Mouse (Mus musculus) B cell, adult 67 days (primary cell): ENCODE measurements around the gene Olfr573-ps1. TPM values are rescaled to one million over a fixed set of nuclear protein-coding genes. Genes with fewer than 3 reads are reported as not detected.

Source experiments
- total RNA-seq, 2 experiments: library from RNA; stranded (reverse); gene quantifications; 4 replicates each; pipeline ENCODE4 v1.2.4; 2023

Gene Olfr573-ps1
- total RNA-seq, result not detected

DNA sequence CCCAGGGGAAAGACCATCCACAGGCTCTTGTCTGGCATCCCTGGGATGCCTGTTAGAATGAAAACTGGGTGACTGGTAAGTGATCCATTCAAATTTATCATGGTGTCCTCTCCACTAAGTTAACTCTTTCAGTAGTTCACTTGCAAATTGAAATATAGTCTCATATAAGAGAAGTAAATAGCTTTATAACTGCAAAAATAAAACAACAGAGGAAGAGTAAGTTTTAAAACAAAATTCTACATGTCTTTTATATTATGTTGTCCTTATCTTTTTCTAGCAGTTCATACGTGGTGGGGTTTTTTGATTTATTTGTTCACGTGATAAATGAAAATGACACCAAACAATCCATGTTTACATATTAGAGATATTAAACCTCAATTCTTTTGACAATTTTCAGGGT, at the start of gene Olfr573-ps1:
TSS of gene Olfr573-ps1 (minus strand) at position 101 of the 400 bp plus-strand sequence.

DNA sequence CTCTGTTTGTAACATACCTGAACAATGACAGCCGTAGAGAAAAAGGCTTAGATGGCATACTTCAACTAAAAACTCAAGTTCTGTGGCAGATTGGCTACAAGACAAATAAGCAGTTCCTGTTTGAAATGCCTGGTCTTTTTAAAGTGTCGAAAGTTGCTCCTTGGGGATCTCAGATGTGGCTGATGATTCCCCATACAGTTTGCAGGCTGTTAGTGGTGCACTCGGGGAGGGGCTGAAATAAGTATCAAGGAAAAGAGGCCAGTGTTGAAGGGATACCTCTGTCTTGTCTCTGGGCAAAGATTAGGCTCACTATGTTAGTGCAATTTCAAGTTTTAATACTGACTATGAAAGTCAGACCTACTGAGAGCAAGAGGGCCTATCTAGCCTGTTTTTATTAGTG, 46.8 kb upstream of the Olfr573-ps1 start, which contains the start of gene Olfr578:
TSS of gene Olfr578 (minus strand) at position 101 of the 400 bp plus-strand sequence.

DNA sequence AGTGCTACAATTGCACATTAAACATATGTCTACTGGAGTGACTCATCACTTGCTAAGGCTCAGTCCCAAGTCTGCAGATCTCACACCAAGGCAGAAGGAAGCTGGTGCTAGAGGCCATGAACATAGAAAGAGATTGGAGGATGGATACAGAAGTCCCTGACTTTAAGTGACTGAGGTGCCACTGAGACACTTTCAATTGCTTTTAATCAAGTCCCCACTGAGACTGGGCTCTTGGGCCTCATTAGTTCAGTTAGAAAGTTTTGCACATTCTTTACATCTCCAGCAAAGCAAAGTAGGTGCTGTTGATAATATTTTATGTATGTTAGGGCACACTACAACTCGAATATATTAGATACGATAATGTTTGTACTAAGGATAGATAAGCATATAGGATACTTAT, 33.5 kb upstream of the Olfr573-ps1 start, which contains the start of gene Olfr577:
TSS of gene Olfr577 (minus strand) at position 101 of the 400 bp plus-strand sequence.

DNA sequence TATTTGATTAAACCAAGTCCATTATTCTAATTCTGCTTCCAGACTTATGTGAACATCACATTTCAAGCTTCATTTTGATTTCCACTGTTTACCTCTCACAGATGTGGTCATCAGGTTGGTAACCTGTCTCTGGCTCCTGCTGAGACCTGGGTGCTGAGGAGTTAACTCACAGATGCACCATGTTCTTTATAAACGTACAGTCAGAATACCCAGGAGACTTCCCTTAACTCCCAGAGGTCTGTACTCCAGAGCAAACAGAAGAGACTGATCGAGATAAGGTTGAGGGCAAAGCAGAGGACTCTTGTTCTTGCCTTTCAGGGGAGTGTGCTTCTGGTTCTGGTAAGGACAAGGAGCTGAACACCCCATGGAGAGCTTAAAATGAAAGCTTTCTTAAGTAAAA, 20.0 kb upstream of the Olfr573-ps1 start, which contains the start of gene Olfr576:
TSS of gene Olfr576 (plus strand) at position 301 of the 400 bp plus-strand sequence.

DNA sequence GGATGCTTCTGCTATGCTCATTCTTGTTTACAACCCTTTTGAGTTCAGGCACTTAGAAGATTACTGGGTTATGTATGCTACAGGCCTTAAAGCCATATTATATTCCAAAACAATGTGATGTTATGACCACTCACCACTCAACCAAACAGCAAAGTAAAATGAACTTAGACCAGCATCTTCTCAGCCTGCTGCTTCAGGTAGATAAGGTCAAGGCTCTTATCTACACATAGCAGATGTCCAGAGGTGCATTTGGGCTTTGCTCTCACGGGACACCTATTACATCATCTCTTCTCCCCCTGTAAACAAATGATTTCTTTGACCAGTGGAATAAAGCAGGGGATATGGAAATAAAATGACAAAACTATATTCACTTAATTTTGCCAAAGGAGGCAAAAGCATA, 16.2 kb upstream of the Olfr573-ps1 start, which contains the start of gene Olfr575:
TSS of gene Olfr575 (minus strand) at position 183 of the 400 bp plus-strand sequence.

DNA sequence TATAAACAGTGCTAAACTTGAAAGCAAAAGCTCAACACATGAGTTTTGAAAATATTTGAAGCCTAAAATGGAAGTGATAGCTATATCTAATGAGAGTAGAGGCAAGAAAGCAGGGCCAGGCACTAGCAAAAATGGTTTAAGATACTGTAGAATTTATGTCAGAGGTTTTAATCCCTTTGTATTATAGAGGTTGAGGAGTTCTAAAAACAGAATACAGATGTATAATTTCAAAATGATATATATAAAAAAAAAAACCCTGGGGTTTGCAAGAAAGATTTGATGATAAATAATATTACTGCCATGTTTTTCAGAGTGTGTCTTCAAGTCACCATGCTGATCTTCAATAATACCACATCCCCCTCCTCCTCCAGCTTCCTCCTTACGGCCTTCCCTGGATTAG, 5.8 kb upstream of the Olfr573-ps1 start, which contains the start of gene Olfr574:
TSS of gene Olfr574 (plus strand) at position 301 of the 400 bp plus-strand sequence.

DNA sequence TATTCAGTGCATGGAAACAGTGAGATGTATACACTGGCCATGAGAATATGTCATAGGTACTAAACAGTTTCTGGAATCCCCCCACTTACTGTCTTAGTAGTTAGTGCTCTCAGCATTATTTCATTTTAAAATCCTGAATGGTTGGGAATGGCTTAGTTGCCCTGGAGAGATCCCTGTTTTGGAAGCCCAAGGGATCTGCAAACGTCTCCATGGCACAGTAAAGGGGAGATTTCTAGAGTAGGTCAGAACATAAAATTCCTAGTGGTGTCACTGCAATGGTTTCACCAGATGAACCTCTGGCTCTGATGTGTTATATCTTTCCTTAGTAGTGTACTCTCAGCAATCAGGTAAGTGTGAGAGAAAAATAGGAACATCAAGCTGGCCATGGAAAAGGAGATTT, 18.3 kb downstream of the Olfr573-ps1 start, which contains the start of gene Olfr572:
TSS of gene Olfr572 (plus strand) at position 301 of the 400 bp plus-strand sequence.

DNA sequence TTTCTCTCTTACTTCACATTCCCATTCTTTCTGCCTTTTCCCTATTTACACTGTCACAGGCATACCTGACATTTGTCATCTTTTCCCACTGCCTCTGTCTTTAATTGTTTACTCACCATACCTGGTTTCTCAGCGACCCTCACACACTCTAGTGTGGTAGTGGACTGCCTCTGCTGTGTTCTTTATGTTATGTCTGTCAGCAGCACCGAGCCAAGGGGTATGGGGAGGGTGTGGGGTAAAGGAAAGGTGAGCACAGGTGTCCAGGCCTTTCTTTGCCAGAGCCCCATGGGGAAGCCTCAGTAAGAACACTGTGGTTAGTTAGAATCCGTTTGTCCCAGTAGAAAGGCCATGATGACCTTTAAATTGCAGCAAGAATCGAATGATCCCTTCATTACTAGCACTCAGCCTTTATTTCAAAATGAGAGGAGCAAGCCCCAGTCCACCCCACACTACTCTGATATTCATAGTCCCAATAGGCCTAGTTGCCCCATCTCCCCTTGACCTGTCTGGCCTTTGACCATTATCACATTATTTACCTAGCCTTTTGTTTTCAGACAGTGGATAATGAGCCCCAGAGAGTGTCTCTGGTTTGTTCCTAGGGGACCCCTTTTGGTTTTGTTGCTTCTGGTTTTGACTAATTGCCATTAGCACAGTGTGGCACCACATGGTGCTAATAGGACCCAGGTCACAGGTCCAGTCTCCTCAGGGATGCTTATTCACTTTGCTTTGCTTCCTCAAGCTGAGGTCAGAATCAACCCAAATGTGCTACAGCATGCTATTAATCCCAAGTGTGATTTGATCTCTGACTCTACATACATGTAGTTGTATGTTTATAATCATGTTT, 25.1 kb downstream of the Olfr573-ps1 start, which contains the start of gene Olfr571:
TSS of gene Olfr571 (minus strand) at position 505 of the 844 bp plus-strand sequence.

Other genes with a start within 250 kb of the Olfr573-ps1 start
- gene Olfr557, start 246.7 kb downstream of the Olfr573-ps1 start, total RNA-seq, result not detected
- not detected for gene Olfr558, start 240.4 kb downstream of the Olfr573-ps1 start, total RNA-seq
- gene Olfr33, start 223.5 kb downstream of the Olfr573-ps1 start, total RNA-seq, result not detected
- not detected for gene Olfr559, start 215.1 kb downstream of the Olfr573-ps1 start, total RNA-seq
- gene Olfr560, start 183.2 kb downstream of the Olfr573-ps1 start, total RNA-seq, result not detected
- not detected for gene Olfr78, start 183.1 kb downstream of the Olfr573-ps1 start, total RNA-seq
- not detected for gene Olfr561, start 171.4 kb downstream of the Olfr573-ps1 start, total RNA-seq
- gene Olfr564, start 139.1 kb downstream of the Olfr573-ps1 start, total RNA-seq, result not detected
- gene Olfr566, start 83.8 kb downstream of the Olfr573-ps1 start, total RNA-seq, result not detected
- gene Olfr568, start 65.5 kb downstream of the Olfr573-ps1 start, total RNA-seq, result not detected
- not detected for gene Olfr569, start 51.7 kb downstream of the Olfr573-ps1 start, total RNA-seq
- gene Olfr570, start 48.0 kb downstream of the Olfr573-ps1 start, total RNA-seq, result not detected
- not detected for gene Olfr571, start 25.0 kb downstream of the Olfr573-ps1 start, total RNA-seq
- gene Olfr572, start 18.2 kb downstream of the Olfr573-ps1 start, total RNA-seq, result not detected
- not detected for gene Olfr574, start 5.9 kb upstream of the Olfr573-ps1 start, total RNA-seq
- gene Olfr575, start 16.2 kb upstream of the Olfr573-ps1 start, total RNA-seq, result not detected
- gene Olfr576, start 20.1 kb upstream of the Olfr573-ps1 start, total RNA-seq, result not detected
- gene Olfr577, start 33.4 kb upstream of the Olfr573-ps1 start, total RNA-seq, result not detected
- not detected for gene Olfr578, start 46.7 kb upstream of the Olfr573-ps1 start, total RNA-seq
- gene Olfr582, start 95.4 kb upstream of the Olfr573-ps1 start, total RNA-seq, result not detected
- gene Olfr583, start 108.7 kb upstream of the Olfr573-ps1 start, total RNA-seq, result not detected
- gene Olfr584, start 139.3 kb upstream of the Olfr573-ps1 start, total RNA-seq, result not detected
- gene Olfr585, start 155.1 kb upstream of the Olfr573-ps1 start, total RNA-seq, result not detected
- not detected for gene Olfr586, start 183.1 kb upstream of the Olfr573-ps1 start, total RNA-seq
- gene Olfr588-ps1, start 198.3 kb upstream of the Olfr573-ps1 start, total RNA-seq, result not detected
- not detected for gene Olfr589, start 213.8 kb upstream of the Olfr573-ps1 start, total RNA-seq
- gene Olfr591, start 235.8 kb upstream of the Olfr573-ps1 start, total RNA-seq, result not detected
- not detected for gene Olfr592, start 242.2 kb upstream of the Olfr573-ps1 start, total RNA-seq